Mouse (Mus musculus) frontal cortex, adult 2 months (tissue): ENCODE data around the gene Hcls1. TPM values are rescaled to one million over a fixed set of nuclear protein-coding genes. Genes with fewer than 3 reads are reported as not detected.

Experiments
- DNase-seq, 2 experiments: peaks; one replicate each; pipeline ENCODE4 v3.0.0; 2022; ENCODE audit warnings: low spot score in 1 of 2; ENCODE audit errors: extremely low spot score in 1 of 2
- polyA plus RNA-seq: library from polyadenylated mRNA; depleted of rRNA; stranded (reverse); fragments of >200 nt; gene quantifications from 2 replicates; pipeline ENCODE4 v1.2.3, GENCODE M21; 2012; rRNA removed

The Hcls1 gene
- polyA plus RNA-seq = 5.9 and 7.4 TPM in 2 replicates

- DNase-seq = no peak
These were observed at the start of gene Hcls1 for GRCm38 (mm10) chr16:36934841-36935620. Hcls1 (plus strand) TSS chr16:36934983.

- DNase-seq = no peak
These were observed 48.9 kb upstream of the Hcls1 start for GRCm38 (mm10) chr16:36885912-36886311.

GRCm38 (mm10) chr16:36887546-36887945, 47.2 kb upstream of the Hcls1 start:
- DNase-seq = no peak

- no peak for DNase-seq
These were observed 44.2 kb upstream of the Hcls1 start for GRCm38 (mm10) chr16:36890559-36890958.

- no peak for DNase-seq
These were observed 43.4 kb upstream of the Hcls1 start for GRCm38 (mm10) chr16:36891415-36891814.

- DNase-seq = no peak
These were observed 41.5 kb upstream of the Hcls1 start for GRCm38 (mm10) chr16:36893317-36893716.

GRCm38 (mm10) chr16:36896712-36897111, 38.1 kb upstream of the Hcls1 start:
- DNase-seq = no peak

- DNase-seq = no peak
These were observed 31.6 kb upstream of the Hcls1 start for GRCm38 (mm10) chr16:36903156-36903555.

- DNase-seq = no peak
These were observed 22.9 kb upstream of the Hcls1 start for GRCm38 (mm10) chr16:36911909-36912308.

GRCm38 (mm10) chr16:36912311-36912710, 22.5 kb upstream of the Hcls1 start:
- DNase-seq = no peak

- no peak for DNase-seq
These were observed 20.6 kb upstream of the Hcls1 start for GRCm38 (mm10) chr16:36914195-36914594.

GRCm38 (mm10) chr16:36918505-36918904, 16.3 kb upstream of the Hcls1 start:
- DNase-seq = peak in 1 of 2 experiments; percentile 42

- no peak for DNase-seq
These were observed 14.4 kb upstream of the Hcls1 start for GRCm38 (mm10) chr16:36920410-36920809.

- DNase-seq = no peak
These were observed 13.6 kb upstream of the Hcls1 start for GRCm38 (mm10) chr16:36921067-36921613.

- no peak for DNase-seq
These were observed 12.8 kb upstream of the Hcls1 start for GRCm38 (mm10) chr16:36921980-36922379.

GRCm38 (mm10) chr16:36924312-36924711, 10.5 kb upstream of the Hcls1 start:
- no peak for DNase-seq

GRCm38 (mm10) chr16:36925351-36925750, 9.4 kb upstream of the Hcls1 start:
- no peak for DNase-seq

- no peak for DNase-seq
These were observed 9.0 kb upstream of the Hcls1 start for GRCm38 (mm10) chr16:36925797-36926196.

GRCm38 (mm10) chr16:36926514-36927447, 8.0 kb upstream of the Hcls1 start:
- DNase-seq = peak in 1 of 2 experiments; percentile 54

GRCm38 (mm10) chr16:36927495-36928105, 7.2 kb upstream of the Hcls1 start:
- no peak for DNase-seq

- DNase-seq = no peak
These were observed 6.7 kb upstream of the Hcls1 start for GRCm38 (mm10) chr16:36928106-36928500.
